Mouse (Mus musculus) intestine, embryonic 16.5 days (tissue): ENCODE measurements around the gene Dhh. TPM values are rescaled to one million over a fixed set of nuclear protein-coding genes. Genes with fewer than 3 reads are reported as not detected.

Experiments
- ATAC-seq: fragments of 200-750 bp; cut with Nextera tagmentation; 2 replicates; pipeline ENCODE4 v1.8.0; 2017; ENCODE audit warnings: moderate TSS enrichment, moderate library complexity
- H3K27ac ChIP-seq: fragments of 300-500 bp; sonication (generic); 2 replicates; pipeline ENCODE4 v1.5.1; 2014; ENCODE audit warnings: mild to moderate bottlenecking, low read length
- H3K27me3 ChIP-seq: fragments of 300-500 bp; sonication (generic); replicated peaks from 2 replicates; pipeline ENCODE4 v1.6.1; 2014; ENCODE audit warnings: low read length, control low read depth, mixed read lengths; ENCODE audit not compliant: control insufficient read depth, insufficient read depth
- H3K36me3 ChIP-seq: fragments of 300-500 bp; sonication (generic); 2 replicates; pipeline ENCODE4 v1.6.1; 2014; ENCODE audit warnings: low read length, control low read depth; ENCODE audit not compliant: control insufficient read depth, insufficient read depth
- H3K4me1 ChIP-seq: fragments of 300-500 bp; sonication (generic); 2 replicates; pipeline ENCODE4 v1.6.1; 2014; ENCODE audit warnings: low read length, control low read depth, mixed read lengths; ENCODE audit not compliant: control insufficient read depth, insufficient read depth
- H3K4me2 ChIP-seq: fragments of 300-500 bp; sonication (generic); 2 replicates; pipeline ENCODE4 v1.6.1; 2014; ENCODE audit warnings: low read depth, low read length, control low read depth
- H3K4me3 ChIP-seq: fragments of 300-500 bp; sonication (generic); 2 replicates; pipeline ENCODE4 v1.5.1; 2014; ENCODE audit warnings: mild to moderate bottlenecking, low read length
- H3K9ac ChIP-seq: fragments of 300-500 bp; sonication (generic); 2 replicates; pipeline ENCODE4 v1.6.1; 2014; ENCODE audit warnings: low read depth, low read length
- H3K9me3 ChIP-seq: fragments of 300-500 bp; sonication (generic); 2 replicates; pipeline ENCODE4 v1.6.1; 2016; ENCODE audit warnings: low read length, control low read depth; ENCODE audit not compliant: control insufficient read depth
- WGBS: fragments of 180-500 bp; shearing (Covaris S2); extraction: QIAGEN DNeasy Blood & Tissue Kit; methylation state at CpG from one replicate; pipeline ENCODE4 v1.1.7; 2014; 5-methylcytosine and 5-hydroxymethylcytosine counted together
- polyA plus RNA-seq: library from polyadenylated mRNA; unstranded; fragments of >200 nt; fragmentation: Nextera tagmentation; extraction: Ambion mirVana; gene quantifications from 2 replicates; pipeline ENCODE4 v1.2.1, GENCODE M21; 2015

Dhh gene
- polyA plus RNA-seq, 1 experiment from 2014 or later, result 0.83 TPM

- Histone ChIP-seq H3K9me3 (no peaks in the 10 kb centered on the region), H3K9ac (peak overlapping the region; percentile 60), H3K4me3 (peak overlapping the region; percentile 35), H3K4me1 (peaks cover 24% of the 10 kb centered on the region), H3K4me2 (peak overlapping the region; percentile 52), H3K27ac (0 out of 2 replicates have a peak overlapping the region, but pooled peaks have one; percentile 19), H3K36me3 (no peaks in the 10 kb centered on the region), H3K27me3 (peaks cover 62% of the 10 kb centered on the region)
- WGBS, result 6% methylated on average over 41 of the region's 41 CpGs
- peak; percentile 15; the same call in 1 of the 2 replicates for ATAC-seq
Measured at GRCm38 (mm10) chr15:98895635-98896589, 2.4 kb downstream of the Dhh start.

- peaks cover 24% of the 10 kb centered on the region for H3K4me1 ChIP-seq
- no peaks in the 10 kb centered on the region for H3K9me3 ChIP-seq
- H3K4me3 ChIP-seq, result peak overlapping the region; percentile 62
- no peaks in the 10 kb centered on the region for H3K36me3 ChIP-seq
- peak overlapping the region; percentile 60 for H3K9ac ChIP-seq
- H3K4me2 ChIP-seq, result peak overlapping the region; percentile 99
- 0 out of 2 replicates have a peak overlapping the region, but pooled peaks have one; percentile 19 for H3K27ac ChIP-seq
- ATAC-seq, result no peak
- H3K27me3 ChIP-seq, result peaks cover 62% of the 10 kb centered on the region
- WGBS, result 4% methylated on average over 38 of the region's 38 CpGs
Measured at GRCm38 (mm10) chr15:98894746-98895634, 3.4 kb downstream of the Dhh start.

GRCm38 (mm10) chr15:98893940-98894745 lies 4.2 kb downstream of the Dhh start, which contains the start of gene Rhebl1:
TSS of gene Rhebl1 (minus strand) at chr15:98894540.
- H3K27me3 ChIP-seq, result peaks cover 58% of the 10 kb centered on the region
- no peaks in the 10 kb centered on the region for H3K36me3 ChIP-seq
- 0 out of 2 replicates have a peak, but pooled peaks have one; percentile 15 for ATAC-seq
- H3K4me3 ChIP-seq, result peak within 1 kb of the TSS; percentile 62
- H3K4me2 ChIP-seq, result peak within 1 kb of the TSS; percentile 99
- no peaks in the 10 kb centered on the region for H3K9me3 ChIP-seq
- peaks cover 24% of the 10 kb centered on the region for H3K4me1 ChIP-seq
- H3K27ac ChIP-seq, result no peak within 1 kb of the TSS
- peak within 1 kb of the TSS; percentile 70 for H3K9ac ChIP-seq
- WGBS, result under 1% methylated on average over 77 of the region's 77 CpGs

DNA sequence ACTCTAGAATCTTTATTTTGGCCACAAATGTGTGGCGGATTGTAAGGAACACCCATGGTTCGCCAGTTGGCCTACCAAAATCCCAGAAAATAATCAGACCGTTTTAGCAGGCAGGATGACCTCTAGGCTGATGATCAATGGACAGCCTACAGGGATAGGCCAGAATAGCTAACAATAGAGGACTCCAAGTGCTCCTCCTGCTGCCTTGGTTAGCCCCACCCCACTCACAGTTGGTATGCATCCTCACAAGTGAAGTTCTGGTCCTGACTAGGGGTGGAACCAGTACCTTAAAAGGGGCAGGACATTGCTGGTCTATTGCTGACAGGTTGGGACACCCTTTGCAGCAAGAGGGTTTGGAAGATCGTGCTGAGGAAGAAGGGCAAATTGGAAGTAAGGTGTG lies 5.3 kb downstream of the Dhh start:
- no peak overlapping the region for H3K4me2 ChIP-seq
- no peaks in the 10 kb centered on the region for H3K9me3 ChIP-seq
- H3K4me1 ChIP-seq, result peaks cover 22% of the 10 kb centered on the region
- no peak overlapping the region for H3K27ac ChIP-seq
- ATAC-seq, result no peak
- no peak overlapping the region for H3K9ac ChIP-seq
- H3K27me3 ChIP-seq, result peaks cover 49% of the 10 kb centered on the region
- H3K36me3 ChIP-seq, result no peaks in the 10 kb centered on the region
- H3K4me3 ChIP-seq, result no peak overlapping the region
- WGBS, result 62% methylated on average over 4 of the region's 4 CpGs

DNA sequence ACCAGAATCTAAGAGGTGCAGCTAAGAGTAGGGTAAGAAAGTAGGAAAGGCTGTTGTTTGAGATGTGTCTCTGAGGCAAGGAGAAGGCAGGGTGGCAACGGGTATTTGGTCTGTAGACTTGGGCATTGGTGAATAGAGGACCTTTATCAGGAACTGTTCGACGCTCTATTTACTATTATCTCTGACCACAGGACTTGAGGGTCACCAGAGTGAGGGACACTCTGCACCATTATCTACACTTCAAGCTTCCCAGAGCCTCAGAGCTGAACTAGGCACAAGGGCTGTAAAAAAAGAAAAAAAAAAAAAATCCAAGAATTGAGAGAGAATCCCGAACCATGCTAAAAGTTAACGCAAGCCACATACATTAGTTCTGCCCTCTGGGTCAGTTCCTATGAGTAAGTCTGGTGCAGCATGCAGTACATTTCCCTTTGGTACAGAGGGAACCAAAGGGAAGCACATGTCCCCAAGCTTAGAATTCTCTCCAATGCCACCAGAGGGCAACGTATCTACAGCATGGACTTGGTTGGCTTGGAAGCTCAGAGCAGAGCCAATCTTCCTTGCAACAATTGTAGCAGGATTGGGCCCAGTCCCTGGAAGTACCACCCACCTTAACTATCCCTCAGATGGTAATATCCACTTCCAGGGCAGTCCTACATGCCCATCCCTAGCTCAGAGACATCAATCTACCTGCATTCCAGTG lies 6.3 kb downstream of the Dhh start:
- Histone ChIP-seq H3K9ac (no peak overlapping the region), H3K4me2 (no peak overlapping the region), H3K9me3 (no peaks in the 10 kb centered on the region), H3K4me1 (peaks cover 16% of the 10 kb centered on the region), H3K27ac (no peak overlapping the region), H3K36me3 (no peaks in the 10 kb centered on the region), H3K4me3 (no peak overlapping the region), H3K27me3 (peaks cover 39% of the 10 kb centered on the region)
- peak; percentile 68 for ATAC-seq
- WGBS, result 37% methylated on average over 6 of the region's 6 CpGs

DNA sequence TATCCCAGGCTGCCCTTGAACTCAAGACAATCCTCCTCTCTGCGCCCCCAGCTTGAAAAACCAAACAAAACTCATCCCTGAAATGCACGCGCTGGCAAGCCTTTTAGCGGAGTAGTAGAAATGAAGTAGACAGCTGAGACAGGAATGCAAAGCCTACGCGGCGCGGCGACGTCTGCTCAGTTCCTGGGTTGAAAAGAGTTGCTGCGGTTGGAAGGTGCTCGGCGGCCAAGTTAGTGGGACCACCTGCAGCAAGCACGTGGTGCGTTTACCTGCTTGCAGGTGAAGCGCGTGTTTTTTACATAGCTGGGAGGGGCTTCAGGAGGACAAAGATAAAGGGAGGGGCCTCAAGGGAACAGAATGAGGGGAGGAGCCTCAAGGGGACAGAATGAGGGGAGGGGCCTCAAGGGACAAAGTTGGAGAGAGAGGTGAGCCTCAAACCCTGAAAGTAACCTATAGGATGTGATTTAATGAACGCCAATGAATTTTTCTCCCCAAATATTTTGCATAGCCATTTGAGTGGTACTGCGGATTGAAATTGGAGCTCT lies 7.1 kb downstream of the Dhh start:
- WGBS, result 12% methylated on average over 19 of the region's 19 CpGs
- Histone ChIP-seq H3K9ac (peak overlapping the region; percentile 54), H3K27me3 (peaks cover 34% of the 10 kb centered on the region), H3K4me1 (peaks cover 16% of the 10 kb centered on the region), H3K4me2 (peak overlapping the region; percentile 47), H3K9me3 (no peaks in the 10 kb centered on the region), H3K36me3 (no peaks in the 10 kb centered on the region), H3K27ac (no peak overlapping the region), H3K4me3 (peak overlapping the region; percentile 33)
- ATAC-seq, result peak; percentile 29; the same call in 1 of the 2 replicates

GRCm38 (mm10) chr15:98887526-98887925 lies 10.8 kb downstream of the Dhh start:
- no peak for ATAC-seq
- Histone ChIP-seq H3K9me3 (no peaks in the 10 kb centered on the region), H3K4me3 (no peak overlapping the region), H3K9ac (no peak overlapping the region), H3K27ac (no peak overlapping the region), H3K36me3 (no peaks in the 10 kb centered on the region), H3K27me3 (0 out of 2 replicates have a peak, but pooled peaks cover 2% of the 10 kb centered on the region), H3K4me2 (no peak overlapping the region), H3K4me1 (no peaks in the 10 kb centered on the region)
- WGBS, result 79% methylated on average over 7 of the region's 7 CpGs
